Mouse (Mus musculus) MEL (cell line): ENCODE measurements at regions not wholly inside any gene's neighbourhood (a gene's known extent, or its start where the extent isn't known, plus 50 kb on each side); places are given as distances from the start of the nearest gene placed in this dataset.

ENCODE experiments used
- DNase-seq: peaks from one replicate; pipeline ENCODE4 v3.0.0; 2011; ENCODE audit warnings: low read depth, low spot score
- H3K27ac ChIP-seq: 2 replicates; pipeline ENCODE4 v1.5.1; 2012; ENCODE audit warnings: low read depth, mild to moderate bottlenecking, control low read depth, low read length, moderate library complexity; ENCODE audit not compliant: control insufficient read depth
- H3K27me3 ChIP-seq, 2 experiments: fragments of 150-350 bp in 1 of 2; sonication (generic) in 1 of 2; 2 replicates each; pipeline ENCODE4 v1.6.1; 2012; ENCODE audit warnings: low read length in 2 of 2, mild to moderate bottlenecking in 2 of 2, improper control_type of control experiment in 1 of 2, moderate library complexity in 1 of 2; ENCODE audit not compliant: insufficient read depth in 2 of 2, control insufficient read depth in 1 of 2
- H3K36me3 ChIP-seq, 2 experiments: 2 replicates each; pipeline ENCODE4 v1.6.1; 2012 to 2014; ENCODE audit warnings: low read length in 2 of 2, improper control_type of control experiment in 1 of 2, inconsistent platforms in 1 of 2, mild to moderate bottlenecking in 1 of 2; ENCODE audit not compliant: insufficient read depth in 2 of 2, control insufficient read depth in 1 of 2
- H3K4me1 ChIP-seq, 2 experiments: fragments of 150-350 bp in 1 of 2; sonication (generic) in 1 of 2; 2 replicates each; pipeline ENCODE4 v1.6.1; 2012; ENCODE audit warnings: low read length in 2 of 2, improper control_type of control experiment in 1 of 2, mild to moderate bottlenecking in 1 of 2; ENCODE audit not compliant: insufficient read depth in 2 of 2, control insufficient read depth in 1 of 2
- H3K4me3 ChIP-seq, 2 experiments: fragments of 150-350 bp in 1 of 2; sonication (generic) in 1 of 2; 2 replicates each; pipeline ENCODE4 v1.5.1; 2012; ENCODE audit warnings: low read depth in 2 of 2, low read length in 2 of 2, mild to moderate bottlenecking in 2 of 2, moderate library complexity in 2 of 2, control low read depth in 1 of 2, improper control_type of control experiment in 1 of 2; ENCODE audit not compliant: control insufficient read depth in 1 of 2, insufficient read depth in 1 of 2
- H3K79me2 ChIP-seq: 2 replicates; pipeline ENCODE4 v1.6.1; 2012; ENCODE audit warnings: mild to moderate bottlenecking, low read length, moderate library complexity; ENCODE audit not compliant: control insufficient read depth, poor library complexity, insufficient read depth
- H3K9ac ChIP-seq: 2 replicates; pipeline ENCODE4 v1.6.1; 2012; ENCODE audit warnings: low read depth, mild to moderate bottlenecking, control low read depth, low read length, moderate library complexity; ENCODE audit not compliant: control insufficient read depth, poor library complexity, severe bottlenecking
- H3K9me3 ChIP-seq: fragments of 150-350 bp; sonication (generic); replicated peaks from 2 replicates; pipeline ENCODE4 v1.6.1; 2012; ENCODE audit warnings: mild to moderate bottlenecking, low read length, improper control_type of control experiment, moderate library complexity; ENCODE audit not compliant: insufficient read depth
- BHLHE40 ChIP-seq: IDR thresholded peaks from 2 replicates; pipeline ENCODE4 v1.6.1; 2012; ENCODE audit warnings: low read depth, mild to moderate bottlenecking, inconsistent platforms, low read length, improper control_type of control experiment, borderline replicate concordance
- CTCF ChIP-seq, 3 experiments: IDR thresholded peaks in 2 of 3; conservative IDR thresholded peaks in 1 of 3; 2 replicates each; pipeline ENCODE4 v1.5.1; 2011 to 2012; ENCODE audit warnings: low read length in 3 of 3, low read depth in 2 of 3, mild to moderate bottlenecking in 2 of 3, improper control_type of control experiment in 1 of 3, inconsistent platforms in 1 of 3, mixed read lengths in 1 of 3, moderate library complexity in 1 of 3; ENCODE audit not compliant: control insufficient read depth in 1 of 3, insufficient read depth in 1 of 3, poor library complexity in 1 of 3, severe bottlenecking in 1 of 3
- E2F4 ChIP-seq: IDR thresholded peaks from 2 replicates; pipeline ENCODE4 v1.6.1; 2011; ENCODE audit warnings: low read depth, low read length, improper control_type of control experiment, borderline replicate concordance
- ELF1 ChIP-seq: IDR thresholded peaks from 2 replicates; pipeline ENCODE4 v1.6.1; 2014; ENCODE audit warnings: low read depth, mild to moderate bottlenecking, inconsistent platforms, low read length, improper control_type of control experiment, moderate library complexity
- EP300 ChIP-seq, 2 experiments: IDR thresholded peaks; 2 replicates each; pipeline ENCODE4 v1.6.1; 2011; ENCODE audit warnings: improper control_type of control experiment in 2 of 2, low read length in 2 of 2, low read depth in 1 of 2, mild to moderate bottlenecking in 1 of 2
- ETS1 ChIP-seq: IDR thresholded peaks from 2 replicates; pipeline ENCODE4 v1.6.1; 2012; ENCODE audit warnings: low read depth, mild to moderate bottlenecking, inconsistent platforms, low read length, improper control_type of control experiment, moderate library complexity
- GABPA ChIP-seq: IDR thresholded peaks from 2 replicates; pipeline ENCODE4 v1.6.1; 2012; ENCODE audit warnings: low read depth, mild to moderate bottlenecking, inconsistent platforms, low read length, improper control_type of control experiment, moderate library complexity
- GATA1 ChIP-seq: IDR thresholded peaks from 2 replicates; pipeline ENCODE4 v1.6.1; 2011; ENCODE audit warnings: low read depth, low read length, improper control_type of control experiment
- HCFC1 ChIP-seq: IDR thresholded peaks from 2 replicates; pipeline ENCODE4 v1.6.1; 2012; ENCODE audit warnings: low read depth, mild to moderate bottlenecking, inconsistent platforms, low read length, improper control_type of control experiment, moderate library complexity
- JUND ChIP-seq: IDR thresholded peaks from 2 replicates; pipeline ENCODE4 v1.6.1; 2011; ENCODE audit warnings: low read depth, mild to moderate bottlenecking, improper control_type of control experiment, low read length
- MAFK ChIP-seq: IDR thresholded peaks from 2 replicates; pipeline ENCODE4 v1.6.1; 2011; ENCODE audit warnings: low read depth, mild to moderate bottlenecking, low read length, improper control_type of control experiment, borderline replicate concordance
- MAX ChIP-seq: IDR thresholded peaks from 2 replicates; pipeline ENCODE4 v1.6.1; 2011; ENCODE audit warnings: low read length, improper control_type of control experiment
- MAZ ChIP-seq: IDR thresholded peaks from 2 replicates; pipeline ENCODE4 v1.6.1; 2012; ENCODE audit warnings: low read depth, mild to moderate bottlenecking, inconsistent platforms, low read length, improper control_type of control experiment
- MEF2A ChIP-seq: IDR thresholded peaks from 2 replicates; pipeline ENCODE4 v1.6.1; 2014; ENCODE audit warnings: low read depth, mild to moderate bottlenecking, inconsistent platforms, low read length, improper control_type of control experiment; ENCODE audit not compliant: poor library complexity, insufficient replicate concordance, severe bottlenecking; ENCODE audit errors: extremely low read depth
- MXI1 ChIP-seq: IDR thresholded peaks from 2 replicates; pipeline ENCODE4 v1.6.1; 2011; ENCODE audit warnings: mild to moderate bottlenecking, low read depth, low read length, improper control_type of control experiment
- MYB ChIP-seq: IDR thresholded peaks from 2 replicates; pipeline ENCODE4 v1.6.1; 2011; ENCODE audit warnings: mild to moderate bottlenecking, low read depth, low read length, improper control_type of control experiment
- NELFE ChIP-seq: IDR thresholded peaks from 2 replicates; pipeline ENCODE4 v1.6.1; 2011; ENCODE audit warnings: low read depth, low read length, improper control_type of control experiment
- POLR2A ChIP-seq, 2 experiments: IDR thresholded peaks; 2 replicates each; pipeline ENCODE4 v1.6.1; 2011 to 2012; ENCODE audit warnings: low read length in 2 of 2, mild to moderate bottlenecking in 2 of 2, control low read depth in 1 of 2, improper control_type of control experiment in 1 of 2, low read depth in 1 of 2, moderate library complexity in 1 of 2; ENCODE audit not compliant: control insufficient read depth in 1 of 2, insufficient read depth in 1 of 2, poor library complexity in 1 of 2
- POLR2AphosphoS2 ChIP-seq: IDR thresholded peaks from 2 replicates; pipeline ENCODE4 v1.6.1; 2011; ENCODE audit warnings: low read length, improper control_type of control experiment
- POLR2AphosphoS5 ChIP-seq: IDR thresholded peaks from 2 replicates; pipeline ENCODE4 v1.6.1; 2012; ENCODE audit warnings: low read depth, borderline replicate concordance, mild to moderate bottlenecking, inconsistent platforms, low read length, moderate library complexity, mixed read lengths
- RCOR1 ChIP-seq: IDR thresholded peaks from 2 replicates; pipeline ENCODE4 v1.6.1; 2012; ENCODE audit warnings: low read depth, mild to moderate bottlenecking, inconsistent platforms, low read length, improper control_type of control experiment
- SIN3A ChIP-seq: IDR thresholded peaks from 2 replicates; pipeline ENCODE4 v1.6.1; 2012; ENCODE audit warnings: low read length, improper control_type of control experiment, inconsistent platforms
- TAL1 ChIP-seq: IDR thresholded peaks from 2 replicates; pipeline ENCODE4 v1.6.1; 2012; ENCODE audit warnings: mild to moderate bottlenecking, inconsistent platforms, low read length, moderate library complexity, mixed read lengths
- TBP ChIP-seq: IDR thresholded peaks from 2 replicates; pipeline ENCODE4 v1.8.0; 2011; ENCODE audit warnings: low read depth, low read length, improper control_type of control experiment
- TCF12 ChIP-seq: IDR thresholded peaks from 2 replicates; pipeline ENCODE4 v1.6.1; 2014; ENCODE audit warnings: low read depth, mild to moderate bottlenecking, inconsistent platforms, low read length, improper control_type of control experiment, moderate library complexity
- UBTF ChIP-seq: IDR thresholded peaks from 2 replicates; pipeline ENCODE4 v1.6.1; 2012; ENCODE audit warnings: low read depth, mild to moderate bottlenecking, inconsistent platforms, low read length, improper control_type of control experiment, moderate library complexity, borderline replicate concordance; ENCODE audit not compliant: insufficient read depth
- USF1 ChIP-seq: IDR thresholded peaks from 2 replicates; pipeline ENCODE4 v1.6.1; 2014; ENCODE audit warnings: low read depth, mild to moderate bottlenecking, inconsistent platforms, low read length, improper control_type of control experiment, moderate library complexity
- USF2 ChIP-seq, 2 experiments: IDR thresholded peaks; 2 replicates each; pipeline ENCODE4 v1.6.1; 2011 to 2012; ENCODE audit warnings: improper control_type of control experiment in 2 of 2, low read length in 2 of 2, borderline replicate concordance in 1 of 2, inconsistent platforms in 1 of 2, low read depth in 1 of 2, mild to moderate bottlenecking in 1 of 2; ENCODE audit not compliant: insufficient read depth in 1 of 2
- ZC3H11A ChIP-seq: IDR thresholded peaks from 2 replicates; pipeline ENCODE4 v1.6.1; 2012; ENCODE audit warnings: low read depth, mild to moderate bottlenecking, inconsistent platforms, low read length, improper control_type of control experiment
- ZKSCAN1 ChIP-seq: IDR thresholded peaks from 2 replicates; pipeline ENCODE4 v1.6.1; 2012; ENCODE audit warnings: low read depth, mild to moderate bottlenecking, inconsistent platforms, low read length, improper control_type of control experiment, moderate library complexity
- ZMIZ1 ChIP-seq: IDR thresholded peaks from 2 replicates; pipeline ENCODE4 v1.6.1; 2012; ENCODE audit warnings: low read depth, mild to moderate bottlenecking, inconsistent platforms, low read length, improper control_type of control experiment, moderate library complexity

- Histone ChIP-seq H3K27ac (no peak overlapping the region), H3K9me3 (no peaks in the 10 kb centered on the region), H3K4me3 (no peak overlapping the region), H3K27me3 (no peaks in the 10 kb centered on the region), H3K79me2 (no peaks in the 10 kb centered on the region), H3K9ac (no peak overlapping the region), H3K4me1 (no peaks in the 10 kb centered on the region), H3K36me3 (no peaks in the 10 kb centered on the region)
- DNase-seq: no peak
- no peak for TF ChIP-seq JUND
- TF ChIP-seq MAX: no peak
- TF ChIP-seq NELFE: no peak
- TF ChIP-seq MYB: no peak
- no peak for TF ChIP-seq TAL1
- no peak for TF ChIP-seq USF2 (IDR thresholded peaks at IDR 0.05; ENCODE audit: borderline replicate concordance in 1 of 2, insufficient read depth in 1 of 2, low read depth in 1 of 2, low read length in 2 of 2)
Measured at GRCm38 (mm10) chr13:86657051-86657450, 610.3 kb upstream of the Cox7c start.

- peak; percentile 37 for DNase-seq
- Histone ChIP-seq H3K27me3 (no peaks in the 10 kb centered on the region), H3K79me2 (no peaks in the 10 kb centered on the region), H3K27ac (peak overlapping the region; percentile 68), H3K9ac (no peak overlapping the region), H3K9me3 (no peaks in the 10 kb centered on the region), H3K36me3 (peaks cover 0 to 15% of the 10 kb centered on the region in 2 experiments; a peak in 2 of 4 replicates), H3K4me3 (no peak overlapping the region), H3K4me1 (peaks cover 8 to 14% of the 10 kb centered on the region in 2 experiments)
- no peak for TF ChIP-seq ZKSCAN1
- no peak for TF ChIP-seq BHLHE40
- TF ChIP-seq MAZ: 0 out of 2 replicates have a peak, but pooled peaks have one; percentile 22
- no peak for TF ChIP-seq MAFK
- no peak for TF ChIP-seq MXI1
- no peak for TF ChIP-seq POLR2AphosphoS5
- peak; percentile 89 for TF ChIP-seq TCF12
- TF ChIP-seq ELF1: no peak
- TF ChIP-seq ZC3H11A: no peak
- TF ChIP-seq ZMIZ1: no peak
- TF ChIP-seq HCFC1: no peak
- TF ChIP-seq MYB: peak; percentile 70; the same call in 1 of the 2 replicates
- TF ChIP-seq RCOR1: peak; percentile 86
- no peak for TF ChIP-seq E2F4
- TF ChIP-seq SIN3A: 0 out of 2 replicates have a peak, but pooled peaks have one; percentile 48
- TF ChIP-seq JUND: no peak
- TF ChIP-seq GABPA: no peak
- no peak for TF ChIP-seq NELFE
- TF ChIP-seq POLR2A (IDR thresholded peaks at IDR 0.05; ENCODE audit: control insufficient read depth in 1 of 2, insufficient read depth in 1 of 2, low read depth in 1 of 2, low read length in 2 of 2, poor library complexity in 1 of 2): no peak
- TF ChIP-seq TBP: no peak
- no peak for TF ChIP-seq USF2 (IDR thresholded peaks at IDR 0.05; ENCODE audit: borderline replicate concordance in 1 of 2, insufficient read depth in 1 of 2, low read depth in 1 of 2, low read length in 2 of 2)
- peak; percentile 11; the same call in 1 of the 2 replicates for TF ChIP-seq MEF2A
- TF ChIP-seq CTCF (IDR thresholded peaks at IDR 0.05 in 2 of 3, conservative IDR thresholded peaks at IDR 0.05 in 1 of 3; ENCODE audit: control insufficient read depth in 1 of 3, insufficient read depth in 1 of 3, low read depth in 2 of 3, low read length in 3 of 3, poor library complexity in 1 of 3, severe bottlenecking in 1 of 3): no peak
- TF ChIP-seq MAX: no peak
- TF ChIP-seq POLR2AphosphoS2: no peak
- TF ChIP-seq UBTF: no peak
- TF ChIP-seq EP300 (IDR thresholded peaks at IDR 0.05; ENCODE audit: low read depth in 1 of 2, low read length in 2 of 2): peak; percentile 93 to 95
- TF ChIP-seq ETS1: peak; percentile 80
- TF ChIP-seq USF1: no peak
- peak; percentile 90 for TF ChIP-seq GATA1
Measured at GRCm38 (mm10) chr13:86621761-86622160, 575.1 kb upstream of the Cox7c start.
